Mouse (Mus musculus) midbrain, embryonic 12.5 days (tissue): ENCODE results near the gene Psmb4. TPM values are rescaled to one million over a fixed set of nuclear protein-coding genes. Genes with fewer than 3 reads are reported as not detected.

Experiments used
- ATAC-seq: fragments of 200-750 bp; cut with Nextera tagmentation; 2 replicates; pipeline ENCODE4 v1.8.0; 2017; ENCODE audit warnings: low read depth, moderate TSS enrichment, moderate library complexity; ENCODE audit not compliant: low FRiP score
- H3K27ac ChIP-seq: fragments of 300-500 bp; sonication (generic); replicated peaks from 2 replicates; pipeline ENCODE4 v1.5.1; 2016; ENCODE audit warnings: mild to moderate bottlenecking
- H3K27me3 ChIP-seq: fragments of 300-500 bp; sonication (generic); 2 replicates; pipeline ENCODE4 v1.6.1; 2016; ENCODE audit warnings: mild to moderate bottlenecking
- H3K36me3 ChIP-seq: fragments of 300-500 bp; sonication (generic); 2 replicates; pipeline ENCODE4 v1.6.1; 2016
- H3K4me1 ChIP-seq: fragments of 300-500 bp; sonication (generic); 2 replicates; pipeline ENCODE4 v1.6.1; 2016
- H3K4me2 ChIP-seq: fragments of 300-500 bp; sonication (generic); replicated peaks from 2 replicates; pipeline ENCODE4 v1.6.1; 2016; ENCODE audit warnings: mild to moderate bottlenecking, moderate library complexity
- H3K4me3 ChIP-seq: fragments of 300-500 bp; sonication (generic); 2 replicates; pipeline ENCODE4 v1.5.1; 2016; ENCODE audit warnings: mild to moderate bottlenecking
- H3K9ac ChIP-seq: fragments of 300-500 bp; sonication (generic); replicated peaks from 2 replicates; pipeline ENCODE4 v1.6.1; 2016; ENCODE audit warnings: mild to moderate bottlenecking, moderate library complexity
- H3K9me3 ChIP-seq: fragments of 300-500 bp; sonication (generic); 2 replicates; pipeline ENCODE4 v1.6.1; 2016; ENCODE audit warnings: mild to moderate bottlenecking
- WGBS: fragments of 180-500 bp; shearing (Covaris S2); methylation state at CpG from one replicate; pipeline ENCODE4 v1.1.7; 2016; 5-methylcytosine and 5-hydroxymethylcytosine counted together
- polyA plus RNA-seq: library from polyadenylated mRNA; unstranded; fragments of >200 nt; fragmentation: Nextera tagmentation; extraction: Ambion mirVana; gene quantifications from 2 replicates; pipeline ENCODE4 v1.2.1, GENCODE M21; 2016

Gene Psmb4
- polyA plus RNA-seq, 1 experiment from 2014 or later: 307 TPM

GRCm38 (mm10) chr3:94837183-94837890 is 49.4 kb downstream of the Psmb4 start, which contains the start of gene Pogz:
TSS of gene Pogz (plus strand) at chr3:94837567.
- no peaks in the 10 kb centered on the region for H3K9me3 ChIP-seq
- 1% methylated on average over 37 of the region's 57 CpGs for WGBS
- H3K36me3 ChIP-seq: no peaks in the 10 kb centered on the region
- peak within 1 kb of the TSS; percentile 76 for H3K4me2 ChIP-seq
- peak; percentile 92 for ATAC-seq
- no peaks in the 10 kb centered on the region for H3K27me3 ChIP-seq
- peak within 1 kb of the TSS; percentile 75 for H3K4me3 ChIP-seq
- peak within 1 kb of the TSS; percentile 98 for H3K27ac ChIP-seq
- peaks cover 15% of the 10 kb centered on the region for H3K4me1 ChIP-seq
- peak within 1 kb of the TSS; percentile 90 for H3K9ac ChIP-seq

- no peak overlapping the region for H3K4me3 ChIP-seq
- H3K27ac ChIP-seq: no peak overlapping the region
- no peak overlapping the region for H3K4me2 ChIP-seq
- H3K9ac ChIP-seq: no peak overlapping the region
- no peaks in the 10 kb centered on the region for H3K27me3 ChIP-seq
- H3K36me3 ChIP-seq: no peaks in the 10 kb centered on the region
- peaks cover 14% of the 10 kb centered on the region for H3K4me1 ChIP-seq
- H3K9me3 ChIP-seq: no peaks in the 10 kb centered on the region
- no peak for ATAC-seq
- 76% methylated on average over 3 of the region's 3 CpGs for WGBS
These were observed 51.4 kb downstream of the Psmb4 start for GRCm38 (mm10) chr3:94835396-94835795.

Other genes with a start within 250 kb of the Psmb4 start
- not detected in 2 replicates for gene Gm10972, start 243.8 kb downstream of the Psmb4 start, polyA plus RNA-seq
- gene Tuft1, start 228.1 kb downstream of the Psmb4 start, polyA plus RNA-seq: 3.2 and 4.1 TPM in 2 replicates
- 0.28 TPM in 1 of 2 replicates, not detected in the other for gene Selenbp2, start 193.4 kb downstream of the Psmb4 start, polyA plus RNA-seq
- gene Cgn, start 100.5 kb downstream of the Psmb4 start, polyA plus RNA-seq: 4.7 and 5.0 TPM in 2 replicates
- 26.5 and 27.1 TPM in 2 replicates for gene Pogz, start 49.4 kb downstream of the Psmb4 start, polyA plus RNA-seq
- 4.4 and 4.6 TPM in 2 replicates for gene Selenbp1, start 46.1 kb upstream of the Psmb4 start, polyA plus RNA-seq
- gene Rfx5, start 67.1 kb upstream of the Psmb4 start, polyA plus RNA-seq: 6.6 and 8.4 TPM in 2 replicates
- gene Pi4kb, start 87.8 kb upstream of the Psmb4 start, polyA plus RNA-seq: 23.0 and 25.7 TPM in 2 replicates
- gene Zfp687, start 128.5 kb upstream of the Psmb4 start, polyA plus RNA-seq: 40.2 and 41.3 TPM in 2 replicates
- 277 and 293 TPM in 2 replicates for gene Psmd4, start 155.7 kb upstream of the Psmb4 start, polyA plus RNA-seq
- gene Pip5k1a, start 220.0 kb upstream of the Psmb4 start, polyA plus RNA-seq: 18.3 and 20.5 TPM in 2 replicates
- gene Vps72, start 224.1 kb upstream of the Psmb4 start, polyA plus RNA-seq: 250 and 251 TPM in 2 replicates
- gene Tmod4, start 237.5 kb upstream of the Psmb4 start, polyA plus RNA-seq: 0.84 and 0.89 TPM in 2 replicates
- 86.7 and 94.8 TPM in 2 replicates for gene Scnm1, start 247.1 kb upstream of the Psmb4 start, polyA plus RNA-seq
- gene Lysmd1, start 247.1 kb upstream of the Psmb4 start, polyA plus RNA-seq: 22.5 and 24.4 TPM in 2 replicates